Mouse (Mus musculus) heart, postnatal 0 days (tissue): ENCODE data around the gene Anxa11. TPM values are rescaled to one million over a fixed set of nuclear protein-coding genes. Genes with fewer than 3 reads are reported as not detected.

Source experiments
- ATAC-seq: fragments of 200-750 bp; cut with Nextera tagmentation; 2 replicates; pipeline ENCODE4 v1.8.0; 2017; ENCODE audit warnings: low read depth, moderate number of reproducible peaks, moderate library complexity; ENCODE audit not compliant: insufficient read depth
- DNase-seq: peaks from one replicate; pipeline ENCODE4 v3.0.0-alpha.2; 2016; ENCODE audit warnings: low spot score
- H3K27ac ChIP-seq: fragments of 300-500 bp; sonication (generic); 2 replicates; pipeline ENCODE4 v1.5.1; 2014; ENCODE audit warnings: low read depth, mild to moderate bottlenecking
- H3K27me3 ChIP-seq: fragments of 300-500 bp; sonication (generic); 2 replicates; pipeline ENCODE4 v1.6.1; 2014; ENCODE audit warnings: low read length, mixed read lengths; ENCODE audit not compliant: control insufficient read depth, insufficient read depth
- H3K36me3 ChIP-seq: fragments of 300-500 bp; sonication (generic); replicated peaks from 2 replicates; pipeline ENCODE4 v1.6.1; 2014; ENCODE audit warnings: low read length, mixed read lengths; ENCODE audit not compliant: control insufficient read depth, insufficient read depth
- H3K4me1 ChIP-seq: fragments of 300-500 bp; sonication (generic); 2 replicates; pipeline ENCODE4 v1.6.1; 2014; ENCODE audit warnings: antibody characterized with exemption; ENCODE audit not compliant: control insufficient read depth, insufficient read depth
- H3K4me2 ChIP-seq: fragments of 300-500 bp; sonication (generic); 2 replicates; pipeline ENCODE4 v1.6.1; 2014; ENCODE audit warnings: low read depth, mild to moderate bottlenecking, low read length, moderate library complexity
- H3K4me3 ChIP-seq: fragments of 300-500 bp; sonication (generic); 2 replicates; pipeline ENCODE4 v1.5.1; 2014; ENCODE audit warnings: low read depth, low read length
- H3K9ac ChIP-seq: fragments of 300-500 bp; sonication (generic); replicated peaks from 2 replicates; pipeline ENCODE4 v1.6.1; 2014; ENCODE audit warnings: low read depth, low read length, mixed read lengths
- H3K9me3 ChIP-seq: fragments of 300-500 bp; sonication (generic); replicated peaks from 2 replicates; pipeline ENCODE4 v1.6.1; 2016; ENCODE audit warnings: low read length; ENCODE audit not compliant: control insufficient read depth
- CTCF ChIP-seq: IDR thresholded peaks from 2 replicates; pipeline ENCODE4 v1.5.1; 2016; ENCODE audit warnings: antibody characterized with exemption, control low read depth, low read depth
- EP300 ChIP-seq: IDR thresholded peaks from 2 replicates; pipeline ENCODE4 v1.6.1; 2016; ENCODE audit warnings: antibody characterized with exemption, low read depth
- WGBS: fragments of 180-500 bp; shearing (Covaris S2); extraction: QIAGEN DNeasy Blood & Tissue Kit; methylation state at CpG from one replicate; pipeline ENCODE4 v1.1.7; 2014; 5-methylcytosine and 5-hydroxymethylcytosine counted together
- polyA plus RNA-seq: library from polyadenylated mRNA; unstranded; fragments of >200 nt; fragmentation: Nextera tagmentation; extraction: Ambion mirVana; gene quantifications from 2 replicates; pipeline ENCODE4 v1.2.1, GENCODE M21; 2015
- total RNA-seq: library from RNA; depleted of rRNA; stranded (reverse); fragments of >200 nt; gene quantifications from 2 replicates; pipeline ENCODE4 v1.2.3, GENCODE M21; 2014; ENCODE audit warnings: low replicate concordance

Gene Anxa11
- total and polyA plus RNA-seq, 2 experiments from 2014 or later: 21.1 to 36.8 TPM

GRCm38 (mm10) chr14:25865251-25865650 is 23.3 kb downstream of the Anxa11 start:
- Histone ChIP-seq H3K36me3 (no peaks in the 10 kb centered on the region), H3K4me3 (no peak overlapping the region), H3K4me1 (peaks cover 34% of the 10 kb centered on the region), H3K27ac (no peak overlapping the region), H3K27me3 (no peaks in the 10 kb centered on the region), H3K9me3 (no peaks in the 10 kb centered on the region), H3K9ac (no peak overlapping the region), H3K4me2 (no peak overlapping the region)
- 61% methylated on average over 5 of the region's 5 CpGs for WGBS
- no peak for DNase-seq
- ATAC-seq: no peak
- no peak for TF ChIP-seq EP300

GRCm38 (mm10) chr14:25866384-25866783 is 24.4 kb downstream of the Anxa11 start:
- Histone ChIP-seq H3K27me3 (no peaks in the 10 kb centered on the region), H3K9ac (no peak overlapping the region), H3K4me2 (no peak overlapping the region), H3K9me3 (no peaks in the 10 kb centered on the region), H3K4me1 (peaks cover 34% of the 10 kb centered on the region), H3K27ac (0 out of 2 replicates have a peak overlapping the region, but pooled peaks have one; percentile 4), H3K36me3 (no peaks in the 10 kb centered on the region), H3K4me3 (no peak overlapping the region)
- DNase-seq (no peak), ATAC-seq (no peak)
- TF ChIP-seq EP300 (no peak), CTCF (no peak)
- 69% methylated on average over 6 of the region's 6 CpGs for WGBS

- H3K27me3 ChIP-seq: no peaks in the 10 kb centered on the region
- 0 out of 2 replicates have a peak, but pooled peaks have one; percentile 30 for ATAC-seq
- H3K9ac ChIP-seq: no peak overlapping the region
- H3K4me3 ChIP-seq: no peak overlapping the region
- H3K4me1 ChIP-seq: peaks cover 35% of the 10 kb centered on the region
- TF ChIP-seq EP300: no peak
- TF ChIP-seq CTCF: no peak
- no peaks in the 10 kb centered on the region for H3K9me3 ChIP-seq
- no peak overlapping the region for H3K4me2 ChIP-seq
- H3K27ac ChIP-seq: 0 out of 2 replicates have a peak overlapping the region, but pooled peaks have one; percentile 4
- H3K36me3 ChIP-seq: no peaks in the 10 kb centered on the region
- no peak for DNase-seq
- 40% methylated on average over 11 of the region's 11 CpGs for WGBS
Observed at GRCm38 (mm10) chr14:25866832-25867231, 24.9 kb downstream of the Anxa11 start.

- WGBS: 90% methylated on average over 6 of the region's 6 CpGs
- H3K9ac ChIP-seq: no peak overlapping the region
- TF ChIP-seq EP300 (no peak), CTCF (no peak)
- DNase-seq (no peak), ATAC-seq (no peak)
- no peak overlapping the region for H3K4me2 ChIP-seq
- no peaks in the 10 kb centered on the region for H3K9me3 ChIP-seq
- no peak overlapping the region for H3K27ac ChIP-seq
- H3K4me1 ChIP-seq: peaks cover 45% of the 10 kb centered on the region
- no peaks in the 10 kb centered on the region for H3K27me3 ChIP-seq
- no peak overlapping the region for H3K4me3 ChIP-seq
- H3K36me3 ChIP-seq: no peaks in the 10 kb centered on the region
Observed at GRCm38 (mm10) chr14:25867834-25868233, 25.9 kb downstream of the Anxa11 start.

GRCm38 (mm10) chr14:25868706-25869105 is 26.8 kb downstream of the Anxa11 start:
- peaks cover under 1% of the 10 kb centered on the region; the same call in 1 of the 2 replicates for H3K36me3 ChIP-seq
- H3K27me3 ChIP-seq: no peaks in the 10 kb centered on the region
- ATAC-seq: no peak
- H3K9ac ChIP-seq: no peak overlapping the region
- WGBS: 67% methylated on average over 3 of the region's 4 CpGs
- peak overlapping the region; percentile 36; the same call in 1 of the 2 replicates for H3K27ac ChIP-seq
- TF ChIP-seq EP300 (no peak), CTCF (no peak)
- no peak for DNase-seq
- no peak overlapping the region for H3K4me3 ChIP-seq
- no peaks in the 10 kb centered on the region for H3K9me3 ChIP-seq
- no peak overlapping the region for H3K4me2 ChIP-seq
- peaks cover 54% of the 10 kb centered on the region for H3K4me1 ChIP-seq
